Mouse (Mus musculus) heart, embryonic 16.5 days (tissue): ENCODE data around the gene Kctd11. TPM values are rescaled to one million over a fixed set of nuclear protein-coding genes. Genes with fewer than 3 reads are reported as not detected.

Source experiments
- ATAC-seq: fragments of 200-750 bp; cut with Nextera tagmentation; replicated peaks from 2 replicates; pipeline ENCODE4 v1.8.0; 2017; ENCODE audit warnings: moderate number of reproducible peaks; ENCODE audit not compliant: insufficient read depth, low FRiP score; ENCODE audit errors: extremely low read depth
- H3K27ac ChIP-seq: fragments of 300-500 bp; sonication (generic); 2 replicates; pipeline ENCODE4 v1.5.1; 2014; ENCODE audit warnings: mild to moderate bottlenecking, low read length, control low read depth, moderate library complexity
- H3K27me3 ChIP-seq: fragments of 300-500 bp; sonication (generic); 2 replicates; pipeline ENCODE4 v1.6.1; 2014; ENCODE audit warnings: low read length, mixed read lengths; ENCODE audit not compliant: control insufficient read depth, insufficient read depth
- H3K36me3 ChIP-seq: fragments of 300-500 bp; sonication (generic); 2 replicates; pipeline ENCODE4 v1.6.1; 2014; ENCODE audit not compliant: control insufficient read depth, insufficient read depth
- H3K4me1 ChIP-seq: fragments of 300-500 bp; sonication (generic); 2 replicates; pipeline ENCODE4 v1.6.1; 2014; ENCODE audit warnings: low read length, mixed read lengths; ENCODE audit not compliant: control insufficient read depth, insufficient read depth
- H3K4me2 ChIP-seq: fragments of 300-500 bp; sonication (generic); 2 replicates; pipeline ENCODE4 v1.6.1; 2014; ENCODE audit warnings: low read depth, mild to moderate bottlenecking, control low read depth, low read length
- H3K4me3 ChIP-seq: fragments of 300-500 bp; sonication (generic); 2 replicates; pipeline ENCODE4 v1.5.1; 2014; ENCODE audit warnings: mild to moderate bottlenecking, control low read depth, low read length
- H3K9ac ChIP-seq: fragments of 300-500 bp; sonication (generic); 2 replicates; pipeline ENCODE4 v1.6.1; 2014; ENCODE audit warnings: low read length, control low read depth
- H3K9me3 ChIP-seq: fragments of 300-500 bp; sonication (generic); replicated peaks from 2 replicates; pipeline ENCODE4 v1.6.1; 2016; ENCODE audit warnings: low read length; ENCODE audit not compliant: control insufficient read depth
- WGBS: fragments of 180-500 bp; shearing (Covaris S2); extraction: QIAGEN DNeasy Blood & Tissue Kit; methylation state at CpG from one replicate; pipeline ENCODE4 v1.1.7; 2014; 5-methylcytosine and 5-hydroxymethylcytosine counted together
- polyA plus RNA-seq: library from polyadenylated mRNA; unstranded; fragments of >200 nt; fragmentation: Nextera tagmentation; extraction: Ambion mirVana; gene quantifications from 2 replicates; pipeline ENCODE4 v1.2.1, GENCODE M21; 2015

The Kctd11 gene
- polyA plus RNA-seq, 1 experiment from 2014 or later = 3.9 TPM

- peaks cover 32% of the 10 kb centered on the region for H3K4me1 ChIP-seq
- H3K27me3 ChIP-seq = no peaks in the 10 kb centered on the region
- H3K9ac ChIP-seq = peak within 1 kb of the TSS; percentile 94
- ATAC-seq = peak; percentile 88
- H3K9me3 ChIP-seq = no peaks in the 10 kb centered on the region
- peak within 1 kb of the TSS; percentile 97 for H3K4me3 ChIP-seq
- peak within 1 kb of the TSS; percentile 91 for H3K27ac ChIP-seq
- peaks cover 68% of the 10 kb centered on the region for H3K36me3 ChIP-seq
- 2% methylated on average over 61 of the region's 61 CpGs for WGBS
- peak within 1 kb of the TSS; percentile 99 for H3K4me2 ChIP-seq
Observed at GRCm38 (mm10) chr11:69913554-69914371, 32.6 kb upstream of the Kctd11 start, which contains the start of gene Gps2. Gene Gps2 (plus strand): TSS chr11:69913888.

- no peaks in the 10 kb centered on the region for H3K27me3 ChIP-seq
- H3K9ac ChIP-seq = peak overlapping the region; percentile 94
- peaks cover 68% of the 10 kb centered on the region for H3K36me3 ChIP-seq
- WGBS = 69% methylated on average over 15 of the region's 15 CpGs
- no peaks in the 10 kb centered on the region for H3K9me3 ChIP-seq
- peaks cover 27% of the 10 kb centered on the region for H3K4me1 ChIP-seq
- H3K4me3 ChIP-seq = peak overlapping the region; percentile 97
- ATAC-seq = no peak
- H3K4me2 ChIP-seq = peak overlapping the region; percentile 99
- peak overlapping the region; percentile 91 for H3K27ac ChIP-seq
Observed at GRCm38 (mm10) chr11:69912716-69913530, 31.7 kb upstream of the Kctd11 start.

GRCm38 (mm10) chr11:69911701-69912100, 30.5 kb upstream of the Kctd11 start:
- 84% methylated on average over 6 of the region's 6 CpGs for WGBS
- ATAC-seq = no peak

GRCm38 (mm10) chr11:69910781-69911560, 29.8 kb upstream of the Kctd11 start:
- Histone ChIP-seq H3K27me3 (no peaks in the 10 kb centered on the region), H3K4me2 (no peak overlapping the region), H3K9me3 (no peaks in the 10 kb centered on the region), H3K4me1 (peaks cover 24% of the 10 kb centered on the region), H3K4me3 (no peak overlapping the region), H3K9ac (no peak overlapping the region), H3K36me3 (peaks cover 72% of the 10 kb centered on the region), H3K27ac (no peak overlapping the region)
- 87% methylated on average over 17 of the region's 17 CpGs for WGBS
- no peak for ATAC-seq

More at GRCm38 (mm10) chr11:69911701-69912100, 30.5 kb upstream of the Kctd11 start:
- H3K4me1 ChIP-seq = peaks cover 27% of the 10 kb centered on the region
- no peak overlapping the region for H3K4me3 ChIP-seq
- no peak overlapping the region for H3K4me2 ChIP-seq
- H3K9me3 ChIP-seq = no peaks in the 10 kb centered on the region
- H3K9ac ChIP-seq = no peak overlapping the region
- H3K36me3 ChIP-seq = peaks cover 70% of the 10 kb centered on the region
- no peaks in the 10 kb centered on the region for H3K27me3 ChIP-seq
- no peak overlapping the region for H3K27ac ChIP-seq

- H3K27me3 ChIP-seq = no peaks in the 10 kb centered on the region
- H3K9ac ChIP-seq = no peak overlapping the region
- ATAC-seq = no peak
- H3K36me3 ChIP-seq = peaks cover 71% of the 10 kb centered on the region
- no peak overlapping the region for H3K27ac ChIP-seq
- H3K4me2 ChIP-seq = no peak overlapping the region
- no peaks in the 10 kb centered on the region for H3K9me3 ChIP-seq
- 90% methylated on average over 8 of the region's 8 CpGs for WGBS
- H3K4me1 ChIP-seq = peaks cover 16% of the 10 kb centered on the region
- no peak overlapping the region for H3K4me3 ChIP-seq
Observed at GRCm38 (mm10) chr11:69910177-69910576, 29.0 kb upstream of the Kctd11 start.

GRCm38 (mm10) chr11:69909174-69909573, 28.0 kb upstream of the Kctd11 start:
- Histone ChIP-seq H3K9me3 (no peaks in the 10 kb centered on the region), H3K27ac (no peak overlapping the region), H3K4me2 (no peak overlapping the region), H3K4me1 (peaks cover 6% of the 10 kb centered on the region), H3K9ac (no peak overlapping the region), H3K27me3 (no peaks in the 10 kb centered on the region), H3K4me3 (no peak overlapping the region), H3K36me3 (peaks cover 78% of the 10 kb centered on the region)
- 87% methylated on average over 5 of the region's 5 CpGs for WGBS
- no peak for ATAC-seq

- Histone ChIP-seq H3K9ac (no peak overlapping the region), H3K27ac (no peak overlapping the region), H3K4me3 (no peak overlapping the region), H3K4me2 (no peak overlapping the region), H3K4me1 (peaks cover 6% of the 10 kb centered on the region), H3K9me3 (no peaks in the 10 kb centered on the region), H3K36me3 (peaks cover 83% of the 10 kb centered on the region), H3K27me3 (no peaks in the 10 kb centered on the region)
- 93% methylated on average over 11 of the region's 11 CpGs for WGBS
- ATAC-seq = no peak
Observed at GRCm38 (mm10) chr11:69908645-69909044, 27.4 kb upstream of the Kctd11 start.

- Histone ChIP-seq H3K4me1 (peaks cover 13% of the 10 kb centered on the region), H3K9me3 (no peaks in the 10 kb centered on the region), H3K4me2 (no peak overlapping the region), H3K27me3 (no peaks in the 10 kb centered on the region), H3K9ac (no peak overlapping the region), H3K36me3 (peaks cover 50% of the 10 kb centered on the region), H3K27ac (no peak overlapping the region), H3K4me3 (no peak overlapping the region)
- ATAC-seq = no peak
- 96% methylated on average over 9 of the region's 9 CpGs for WGBS
Observed at GRCm38 (mm10) chr11:69904311-69904710, 23.1 kb upstream of the Kctd11 start.
